Mouse (Mus musculus) kidney, postnatal 0 days (tissue): ENCODE results near the gene Lrfn2. TPM values are rescaled to one million over a fixed set of nuclear protein-coding genes. Genes with fewer than 3 reads are reported as not detected.

Source experiments
- ATAC-seq: fragments of 200-750 bp; cut with Nextera tagmentation; replicated peaks from 2 replicates; pipeline ENCODE4 v1.8.0; 2017; ENCODE audit warnings: low read depth, moderate number of reproducible peaks, moderate TSS enrichment, moderate library complexity; ENCODE audit not compliant: low FRiP score
- DNase-seq: peaks from one replicate; pipeline ENCODE4 v3.0.0-alpha.2; 2016; ENCODE audit warnings: low spot score
- H3K27ac ChIP-seq: fragments of 300-500 bp; sonication (generic); 2 replicates; pipeline ENCODE4 v1.5.1; 2014; ENCODE audit warnings: mild to moderate bottlenecking
- H3K27me3 ChIP-seq: fragments of 300-500 bp; sonication (generic); 2 replicates; pipeline ENCODE4 v1.6.1; 2014; ENCODE audit warnings: low read length, mixed read lengths; ENCODE audit not compliant: insufficient read depth
- H3K36me3 ChIP-seq: fragments of 300-500 bp; sonication (generic); 2 replicates; pipeline ENCODE4 v1.6.1; 2014; ENCODE audit warnings: low read length, mixed read lengths; ENCODE audit not compliant: insufficient read depth
- H3K4me1 ChIP-seq: fragments of 300-500 bp; sonication (generic); replicated peaks from 2 replicates; pipeline ENCODE4 v1.6.1; 2014; ENCODE audit warnings: antibody characterized with exemption, low read length, mixed read lengths; ENCODE audit not compliant: insufficient read depth
- H3K4me2 ChIP-seq: fragments of 300-500 bp; sonication (generic); 2 replicates; pipeline ENCODE4 v1.6.1; 2014; ENCODE audit warnings: mild to moderate bottlenecking, low read length, moderate library complexity, mixed read lengths
- H3K4me3 ChIP-seq: fragments of 300-500 bp; sonication (generic); replicated peaks from 2 replicates; pipeline ENCODE4 v1.5.1; 2014; ENCODE audit warnings: low read depth, low read length
- H3K9ac ChIP-seq: fragments of 300-500 bp; sonication (generic); 2 replicates; pipeline ENCODE4 v1.6.1; 2014; ENCODE audit warnings: low read depth, low read length
- H3K9me3 ChIP-seq: fragments of 300-500 bp; sonication (generic); replicated peaks from 2 replicates; pipeline ENCODE4 v1.6.1; 2016; ENCODE audit warnings: low read length, inconsistent platforms, mixed read lengths
- CTCF ChIP-seq: IDR thresholded peaks from 2 replicates; pipeline ENCODE4 v1.5.1; 2016; ENCODE audit warnings: antibody characterized with exemption, low read depth, mild to moderate bottlenecking, moderate library complexity
- WGBS: fragments of 180-500 bp; shearing (Covaris S2); extraction: QIAGEN DNeasy Blood & Tissue Kit; methylation state at CpG from one replicate; pipeline ENCODE4 v1.1.7; 2014; 5-methylcytosine and 5-hydroxymethylcytosine counted together
- polyA plus RNA-seq: library from polyadenylated mRNA; unstranded; fragments of >200 nt; fragmentation: Nextera tagmentation; extraction: Ambion mirVana; gene quantifications from 2 replicates; pipeline ENCODE4 v1.2.1, GENCODE M21; 2015

Lrfn2 gene
- polyA plus RNA-seq, result 0.97 and 1.1 TPM in 2 replicates

DNA sequence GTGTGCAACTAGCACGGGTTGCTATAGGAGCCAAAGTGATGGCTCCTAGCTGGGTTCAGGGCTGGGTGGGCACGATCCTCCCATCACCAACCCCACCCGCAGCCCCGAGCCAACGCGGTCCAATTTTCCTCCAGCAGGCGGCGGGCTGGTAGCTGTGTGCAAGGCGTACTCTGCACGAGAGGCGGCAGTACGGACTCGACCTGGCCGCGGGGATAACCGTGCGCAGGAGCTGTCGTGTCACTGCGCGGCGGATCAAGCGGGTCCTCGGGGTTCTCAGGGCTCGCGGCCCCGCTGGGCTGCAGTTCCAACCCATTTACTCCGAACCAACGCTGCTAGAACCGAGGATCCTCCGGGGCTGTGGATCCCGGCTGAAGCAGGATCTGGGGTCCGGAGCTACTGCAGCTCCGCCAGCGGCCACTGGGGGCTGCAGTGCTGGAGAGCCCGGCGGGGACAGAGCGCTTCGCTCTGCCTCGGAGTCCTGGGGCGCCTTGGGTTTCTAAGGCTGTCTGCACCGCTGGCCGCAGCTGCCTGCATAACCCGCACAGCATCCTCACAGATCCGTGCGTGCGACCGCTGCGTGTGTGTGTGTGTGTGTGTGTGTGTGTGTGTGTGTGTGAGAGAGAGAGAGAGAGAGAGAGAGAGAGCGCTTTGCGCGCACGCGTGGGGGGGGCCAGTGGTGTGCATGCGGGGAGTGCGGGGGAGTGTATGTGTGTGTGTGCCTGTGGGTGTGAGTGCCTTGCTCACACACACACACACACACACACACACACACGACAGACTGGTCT lies at the start of gene Lrfn2:
TSS of gene Lrfn2 (plus strand) at position 759 of the 785 bp plus-strand sequence.
- Histone ChIP-seq H3K9me3 (no peaks in the 10 kb centered on the region), H3K9ac (peak within 1 kb of the TSS; percentile 65), H3K4me2 (peak within 1 kb of the TSS; percentile 90), H3K4me3 (peak within 1 kb of the TSS; percentile 44), H3K4me1 (peaks cover 11% of the 10 kb centered on the region; the same call in 1 of the 2 replicates), H3K27ac (no peak within 1 kb of the TSS; the same call in 1 of the 2 replicates), H3K27me3 (peaks cover 11% of the 10 kb centered on the region; the same call in 1 of the 2 replicates), H3K36me3 (no peaks in the 10 kb centered on the region)
- peak; percentile 90 for TF ChIP-seq CTCF
- under 1% methylated on average over 56 of the region's 56 CpGs for WGBS
- DNase-seq (peak; percentile 90), ATAC-seq (peak; percentile 85)

DNA sequence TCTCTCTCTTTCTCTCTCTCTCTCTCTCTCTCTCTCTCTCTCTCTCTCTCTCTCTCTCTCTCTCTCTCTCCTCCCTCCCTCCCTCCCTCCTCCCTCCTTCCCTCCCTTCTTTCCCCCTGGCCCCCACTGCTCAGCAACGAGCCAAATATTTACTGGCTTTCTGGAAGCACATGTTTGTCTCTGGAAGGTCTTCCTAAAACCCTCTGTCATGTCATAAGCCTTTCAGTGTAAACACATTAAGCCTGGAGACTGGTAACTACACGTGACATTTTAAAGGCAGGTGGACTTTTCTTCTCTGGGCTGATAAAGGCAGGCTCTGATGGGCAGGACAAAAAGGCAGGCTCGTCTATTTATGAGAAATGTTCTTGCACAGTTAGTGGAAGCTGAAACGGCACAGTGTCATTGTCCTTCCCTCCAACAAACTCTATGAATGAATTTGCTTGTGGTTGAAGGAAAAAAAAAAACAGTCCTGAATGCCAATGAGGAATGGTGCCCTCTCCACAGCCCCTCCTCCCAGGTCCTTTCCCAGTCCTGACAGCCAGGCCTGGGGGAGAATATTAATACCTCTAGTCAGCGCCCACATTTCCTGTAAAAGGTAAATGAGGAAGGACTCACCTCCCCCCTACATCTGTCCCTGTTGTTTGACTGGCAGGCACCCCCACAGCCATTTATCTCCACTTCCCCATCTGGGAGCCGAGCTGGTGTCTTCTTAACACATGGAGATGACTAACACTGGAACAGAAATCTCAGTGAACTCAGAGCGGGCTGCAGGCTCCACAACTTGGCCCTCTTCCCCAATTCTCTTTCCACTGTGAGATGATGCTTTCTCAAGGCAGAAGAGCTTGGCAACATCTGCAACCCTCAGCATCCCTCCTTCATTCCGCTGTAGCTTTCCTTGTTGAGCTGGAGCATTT lies 44.5 kb upstream of the Lrfn2 start:
- DNase-seq, result no peak
- ATAC-seq, result no peak
- Histone ChIP-seq H3K4me3 (no peak overlapping the region), H3K27me3 (no peaks in the 10 kb centered on the region), H3K36me3 (no peaks in the 10 kb centered on the region), H3K4me2 (no peak overlapping the region), H3K27ac (no peak overlapping the region), H3K9me3 (no peaks in the 10 kb centered on the region), H3K4me1 (no peaks in the 10 kb centered on the region), H3K9ac (no peak overlapping the region)
- WGBS, result 52% methylated on average over 8 of the region's 8 CpGs
- no peak for TF ChIP-seq CTCF

DNA sequence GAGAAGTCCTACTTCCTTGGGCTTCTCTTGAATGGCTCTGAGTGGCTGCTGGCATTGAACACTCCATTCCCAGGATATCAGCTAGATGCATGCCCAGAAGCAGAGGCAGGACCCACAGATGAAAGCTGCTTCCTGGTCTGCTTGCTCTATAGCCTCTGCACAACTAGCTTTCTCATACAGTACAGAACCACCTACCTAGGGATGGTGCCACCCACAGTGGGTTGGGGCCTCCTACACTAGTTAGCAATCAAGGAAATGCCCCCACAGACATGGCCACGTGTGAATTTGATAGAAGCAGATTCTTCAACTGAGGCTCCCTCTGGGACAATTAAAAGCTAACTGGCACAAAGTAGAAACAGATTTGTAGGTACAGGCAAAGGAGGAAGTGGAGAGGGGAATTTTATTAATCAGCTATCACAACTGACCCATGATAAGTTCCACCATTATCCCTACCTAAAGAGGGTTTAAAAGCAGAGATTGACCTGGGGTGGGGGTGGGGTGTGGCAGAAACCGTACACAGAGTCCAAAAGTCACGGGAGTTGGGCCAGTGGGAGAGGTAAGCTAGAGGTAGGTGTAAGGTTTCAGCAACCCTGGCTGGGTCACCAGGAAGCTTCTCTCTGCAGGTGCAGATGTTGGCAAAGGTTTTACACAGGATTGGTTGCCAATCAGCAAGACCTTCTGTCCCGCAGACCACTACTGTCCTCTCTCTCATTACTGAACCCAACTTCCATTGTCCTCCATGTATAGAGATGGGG lies 26.7 kb upstream of the Lrfn2 start:
- H3K27ac ChIP-seq, result no peak overlapping the region
- no peak overlapping the region for H3K4me3 ChIP-seq
- no peak for DNase-seq
- H3K4me2 ChIP-seq, result no peak overlapping the region
- H3K36me3 ChIP-seq, result no peaks in the 10 kb centered on the region
- no peak overlapping the region for H3K9ac ChIP-seq
- no peaks in the 10 kb centered on the region for H3K27me3 ChIP-seq
- 43% methylated on average over 4 of the region's 4 CpGs for whole genome bisulfite sequencing
- TF ChIP-seq CTCF, result no peak
- H3K9me3 ChIP-seq, result no peaks in the 10 kb centered on the region
- H3K4me1 ChIP-seq, result no peaks in the 10 kb centered on the region
- no peak for ATAC-seq

DNA sequence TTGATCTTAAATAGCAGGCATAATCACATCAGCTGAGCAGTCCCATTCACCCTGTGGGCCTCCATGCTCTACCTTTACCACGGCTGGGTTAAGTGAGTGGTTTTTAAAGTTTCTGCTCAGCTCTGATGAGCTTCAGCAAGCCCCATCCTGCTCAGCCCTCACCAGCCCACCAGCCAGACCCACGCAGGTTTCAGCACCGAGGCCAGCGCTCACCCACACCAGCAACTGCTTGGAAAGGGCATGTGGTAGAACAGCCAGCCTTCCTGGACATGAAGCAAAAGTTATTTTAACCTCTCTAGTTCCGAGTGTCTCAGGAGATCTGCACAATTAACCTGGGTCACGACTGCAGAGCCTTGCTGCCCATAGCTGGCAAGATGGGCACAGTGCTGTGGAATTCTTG lies 18.7 kb upstream of the Lrfn2 start:
- ATAC-seq, result no peak
- H3K9me3 ChIP-seq, result no peaks in the 10 kb centered on the region
- no peak for TF ChIP-seq CTCF
- 24% methylated on average over 6 of the region's 6 CpGs for WGBS
- H3K27me3 ChIP-seq, result no peaks in the 10 kb centered on the region
- H3K9ac ChIP-seq, result no peak overlapping the region
- H3K4me3 ChIP-seq, result no peak overlapping the region
- no peaks in the 10 kb centered on the region for H3K4me1 ChIP-seq
- H3K4me2 ChIP-seq, result no peak overlapping the region
- H3K36me3 ChIP-seq, result no peaks in the 10 kb centered on the region
- DNase-seq, result peak; percentile 4
- H3K27ac ChIP-seq, result no peak overlapping the region

DNA sequence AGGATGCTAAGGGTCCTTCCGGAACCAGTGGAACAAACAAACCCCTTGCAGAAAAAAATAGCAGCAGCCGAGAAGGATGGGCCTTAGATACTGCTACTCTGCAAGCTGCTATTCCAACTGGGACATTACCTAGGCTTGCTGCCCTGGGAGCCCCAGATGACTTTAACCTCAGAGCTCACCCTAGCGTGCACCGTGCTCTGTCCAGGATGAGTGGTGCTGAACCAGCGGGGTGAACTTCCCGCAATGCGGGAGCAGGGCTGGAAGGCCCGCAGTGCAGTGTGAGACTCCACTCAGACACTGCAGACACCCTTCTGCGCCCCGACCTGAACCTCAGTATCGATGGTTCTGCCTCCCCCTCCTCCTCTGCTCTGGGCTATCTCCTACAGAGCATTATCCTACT lies 14.8 kb upstream of the Lrfn2 start:
- Histone ChIP-seq H3K4me3 (no peak overlapping the region), H3K27ac (no peak overlapping the region), H3K9me3 (no peaks in the 10 kb centered on the region), H3K4me1 (no peaks in the 10 kb centered on the region), H3K9ac (no peak overlapping the region), H3K36me3 (no peaks in the 10 kb centered on the region), H3K4me2 (no peak overlapping the region), H3K27me3 (no peaks in the 10 kb centered on the region)
- WGBS, result 11% methylated on average over 11 of the region's 11 CpGs
- TF ChIP-seq CTCF, result no peak
- ATAC-seq (peak; percentile 33; the same call in 1 of the 2 replicates), DNase-seq (peak; percentile 65)

DNA sequence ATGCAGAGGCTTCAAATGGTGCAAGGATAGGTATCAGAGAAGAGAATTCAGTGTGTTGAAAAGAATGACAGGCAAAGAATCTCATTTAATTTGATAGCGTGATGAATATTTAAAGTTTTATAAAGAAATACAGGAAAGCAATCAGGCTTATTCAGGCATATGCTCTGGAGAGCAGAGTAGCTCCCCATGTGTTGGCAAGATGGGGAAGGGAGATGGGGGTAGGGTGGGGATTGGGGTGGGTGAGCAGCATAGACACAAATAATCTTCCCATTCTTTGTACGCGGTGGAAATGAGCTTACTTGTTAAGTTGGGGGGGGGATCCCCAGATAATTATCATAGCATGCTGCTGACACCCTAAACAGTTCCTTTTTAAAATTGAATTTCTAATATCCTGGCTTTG lies 13.7 kb upstream of the Lrfn2 start:
- no peaks in the 10 kb centered on the region for H3K27me3 ChIP-seq
- ATAC-seq, result no peak
- WGBS, result 91% methylated on average over 3 of the region's 3 CpGs

More for the DNA sequence above, 13.7 kb upstream of the Lrfn2 start:
- no peak for DNase-seq
- Histone ChIP-seq H3K27ac (no peak overlapping the region), H3K36me3 (no peaks in the 10 kb centered on the region), H3K9ac (no peak overlapping the region), H3K4me3 (no peak overlapping the region), H3K4me1 (no peaks in the 10 kb centered on the region), H3K9me3 (no peaks in the 10 kb centered on the region), H3K4me2 (no peak overlapping the region)
- no peak for TF ChIP-seq CTCF
